Mouse (Mus musculus) small intestine, adult 2 months (tissue): ENCODE data around the gene Hist1h2ag. TPM values are rescaled to one million over a fixed set of nuclear protein-coding genes. Genes with fewer than 3 reads are reported as not detected.

Experiments used
- H3K27ac ChIP-seq: fragments of 200-500 bp; 2 replicates; pipeline ENCODE4 v1.5.1; 2012; ENCODE audit warnings: low read depth, low read length, control low read depth, inconsistent platforms; ENCODE audit not compliant: insufficient read depth
- H3K27me3 ChIP-seq: fragments of 200-500 bp; 2 replicates; pipeline ENCODE4 v1.6.1; 2012; ENCODE audit warnings: mild to moderate bottlenecking, moderate library complexity, low read length, inconsistent platforms; ENCODE audit not compliant: control insufficient read depth, insufficient read depth
- H3K36me3 ChIP-seq: fragments of 200-500 bp; 2 replicates; pipeline ENCODE4 v1.6.1; 2012; ENCODE audit warnings: mild to moderate bottlenecking, low read length, control low read depth, inconsistent platforms; ENCODE audit not compliant: control insufficient read depth, insufficient read depth
- H3K4me1 ChIP-seq: fragments of 200-500 bp; 2 replicates; pipeline ENCODE4 v1.6.1; 2012; ENCODE audit warnings: low read length, inconsistent platforms, mixed read lengths; ENCODE audit not compliant: control insufficient read depth, insufficient read depth, insufficient read length
- H3K4me3 ChIP-seq: fragments of 200-500 bp; 2 replicates; pipeline ENCODE4 v1.5.1; 2012; ENCODE audit warnings: low read depth, mild to moderate bottlenecking, control low read depth, inconsistent platforms, low read length, moderate library complexity
- CTCF ChIP-seq: fragments of 200-500 bp; IDR thresholded peaks from 2 replicates; pipeline ENCODE4 v1.5.1; 2012; ENCODE audit warnings: low read depth, mild to moderate bottlenecking, control low read depth, inconsistent platforms, low read length, moderate library complexity, mixed read lengths; ENCODE audit not compliant: insufficient replicate concordance, insufficient read length; ENCODE audit errors: extremely low read depth
- POLR2A ChIP-seq: fragments of 200-500 bp; IDR thresholded peaks from 2 replicates; pipeline ENCODE4 v1.6.1; 2012; ENCODE audit warnings: low read depth, mild to moderate bottlenecking, control low read depth, inconsistent platforms, low read length, moderate library complexity
- WGBS: fragments of 180-500 bp; shearing (Covaris S2); methylation state at CpG from one replicate; pipeline ENCODE4 v1.1.7; 2018; 5-methylcytosine and 5-hydroxymethylcytosine counted together
- polyA plus RNA-seq: library from polyadenylated mRNA; depleted of rRNA; stranded (reverse); fragments of >200 nt; gene quantifications from 2 replicates; pipeline ENCODE4 v1.2.3, GENCODE M21; 2012

Hist1h2ag gene
- polyA plus RNA-seq, 1 experiment: 22.6 TPM

GRCm38 (mm10) chr13:22049737-22050440 is 7.1 kb upstream of the Hist1h2ag start:
- 2% methylated on average over 14 of the region's 14 CpGs for WGBS
- no peak for TF ChIP-seq CTCF
- TF ChIP-seq POLR2A: no peak

GRCm38 (mm10) chr13:22049041-22049440 is 6.3 kb upstream of the Hist1h2ag start:
- Histone ChIP-seq H3K27ac (no peak overlapping the region), H3K4me1 (peaks cover 4% of the 10 kb centered on the region; the same call in 1 of the 2 replicates), H3K36me3 (no peaks in the 10 kb centered on the region), H3K27me3 (no peaks in the 10 kb centered on the region), H3K4me3 (no peak overlapping the region)
- 86% methylated on average over 2 of the region's 2 CpGs for WGBS
- TF ChIP-seq POLR2A: no peak
- no peak for TF ChIP-seq CTCF

More at GRCm38 (mm10) chr13:22049737-22050440, 7.1 kb upstream of the Hist1h2ag start:
- H3K27me3 ChIP-seq: no peaks in the 10 kb centered on the region
- H3K4me3 ChIP-seq: peak overlapping the region; percentile 53
- peaks cover 2% of the 10 kb centered on the region; the same call in 1 of the 2 replicates for H3K4me1 ChIP-seq
- H3K27ac ChIP-seq: no peak overlapping the region
- no peaks in the 10 kb centered on the region for H3K36me3 ChIP-seq

- TF ChIP-seq POLR2A (no peak), CTCF (no peak)
- Histone ChIP-seq H3K27ac (no peak overlapping the region), H3K36me3 (no peaks in the 10 kb centered on the region), H3K27me3 (no peaks in the 10 kb centered on the region), H3K4me1 (peaks cover 10% of the 10 kb centered on the region; the same call in 1 of the 2 replicates), H3K4me3 (no peak overlapping the region)
- WGBS: 64% methylated on average over 2 of the region's 2 CpGs
These were observed 2.6 kb upstream of the Hist1h2ag start for GRCm38 (mm10) chr13:22045311-22045710.

GRCm38 (mm10) chr13:22044432-22045155 is 1.9 kb upstream of the Hist1h2ag start:
- Histone ChIP-seq H3K4me1 (peaks cover 10% of the 10 kb centered on the region; the same call in 1 of the 2 replicates), H3K27ac (no peak overlapping the region), H3K4me3 (no peak overlapping the region), H3K27me3 (no peaks in the 10 kb centered on the region), H3K36me3 (no peaks in the 10 kb centered on the region)
- TF ChIP-seq CTCF (no peak), POLR2A (no peak)
- 89% methylated on average over 6 of the region's 6 CpGs for WGBS

DNA sequence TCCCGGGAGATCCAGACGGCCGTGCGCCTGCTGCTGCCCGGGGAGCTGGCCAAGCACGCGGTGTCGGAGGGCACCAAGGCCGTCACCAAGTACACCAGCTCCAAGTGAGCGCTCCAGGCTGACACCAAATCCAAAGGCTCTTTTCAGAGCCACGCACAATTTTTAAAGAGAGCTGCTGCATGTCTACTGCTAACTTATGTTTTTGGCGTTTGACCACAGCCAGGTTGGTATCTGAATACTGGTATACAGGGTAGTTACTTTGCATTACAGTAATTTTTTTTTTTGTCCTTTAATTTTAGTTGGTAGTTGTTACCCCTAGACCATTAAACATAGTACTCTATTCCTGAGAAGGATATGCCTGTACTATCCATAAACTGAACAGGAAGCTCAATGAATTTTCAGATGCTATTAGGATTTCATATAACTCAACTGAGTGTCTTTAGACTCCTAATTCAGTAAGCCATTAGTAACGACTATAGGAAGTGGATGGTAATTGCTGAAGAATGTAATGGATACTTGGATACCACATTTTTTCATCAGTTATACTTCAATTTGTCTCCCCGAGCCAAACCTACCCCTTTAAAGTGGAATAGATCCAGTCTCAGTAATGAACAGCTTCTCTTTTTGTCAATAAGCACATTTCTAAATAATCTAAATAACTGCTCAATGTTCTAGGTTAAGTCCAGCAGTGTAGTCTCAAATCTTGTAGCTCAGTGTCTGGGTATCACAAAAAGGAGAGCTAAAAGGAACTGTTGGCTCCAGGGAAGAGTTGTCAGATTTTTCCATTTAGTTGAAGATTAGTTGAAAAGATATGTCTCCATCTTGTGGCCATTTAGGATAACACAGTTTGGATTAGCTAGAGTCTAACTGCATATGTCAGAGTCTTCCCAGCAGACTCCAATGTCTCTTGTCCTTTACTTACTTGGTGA is 1.0 kb upstream of the Hist1h2ag start:
- peak overlapping the region; percentile 43; the same call in 1 of the 2 replicates for H3K27ac ChIP-seq
- H3K4me1 ChIP-seq: peaks cover 10% of the 10 kb centered on the region; the same call in 1 of the 2 replicates
- H3K36me3 ChIP-seq: no peaks in the 10 kb centered on the region
- WGBS: under 1% methylated on average over 10 of the region's 14 CpGs
- H3K27me3 ChIP-seq: no peaks in the 10 kb centered on the region
- H3K4me3 ChIP-seq: peak overlapping the region; percentile 55
- TF ChIP-seq POLR2A: no peak; the same call in 1 of the 2 replicates
- no peak for TF ChIP-seq CTCF

- Histone ChIP-seq H3K4me1 (peaks cover 10% of the 10 kb centered on the region; the same call in 1 of the 2 replicates), H3K27ac (peak overlapping the region; percentile 76), H3K27me3 (no peaks in the 10 kb centered on the region), H3K36me3 (no peaks in the 10 kb centered on the region), H3K4me3 (peak overlapping the region; percentile 45)
- WGBS: 6% methylated on average over 13 of the region's 13 CpGs
- TF ChIP-seq POLR2A (no peak), CTCF (no peak)
These were observed 835 bp downstream of the Hist1h2ag start for GRCm38 (mm10) chr13:22041651-22042567.
